Mouse (Mus musculus): Measurements from ENCODE around the gene Ormdl3.

- TF ChIP-seq CTCF (IDR thresholded peaks at IDR 0.05; ENCODE audit: control insufficient read depth, insufficient read depth, insufficient replicate concordance, low read depth, low read length), result no peak
- no peak for TF ChIP-seq POLR2A (IDR thresholded peaks at IDR 0.05; ENCODE audit: control insufficient read depth, low read depth, low read length)
Observed at GRCm38 (mm10) chr11:98603953-98604352, 16.8 kb upstream of the Ormdl3 start.

Data from testis, adult 2 months (tissue).